Mouse (Mus musculus): ENCODE data around the gene Ino80.

The Ino80 gene

GRCm38 (mm10) chr2:119461028-119461427 is 16.5 kb downstream of the Ino80 start:
- DNase-seq (ENCODE audit: extremely low read depth, insufficient read length, low spot score), result peak; percentile 6

- DNase-seq (ENCODE audit: extremely low read depth, insufficient read length, low spot score), result no peak
These were observed 22.9 kb downstream of the Ino80 start for GRCm38 (mm10) chr2:119454558-119454957.

- peak; percentile 18 for DNase-seq (ENCODE audit: extremely low read depth, insufficient read length, low spot score)
These were observed 40.5 kb downstream of the Ino80 start for GRCm38 (mm10) chr2:119436988-119437387.

- DNase-seq (ENCODE audit: extremely low read depth, insufficient read length, low spot score), result no peak
These were observed 41.0 kb downstream of the Ino80 start for GRCm38 (mm10) chr2:119436467-119436866.

GRCm38 (mm10) chr2:119413819-119414218 is 63.7 kb downstream of the Ino80 start:
- no peak for DNase-seq (ENCODE audit: extremely low read depth, insufficient read length, low spot score)

- no peak for DNase-seq (ENCODE audit: extremely low read depth, insufficient read length, low spot score)
These were observed 65.8 kb downstream of the Ino80 start for GRCm38 (mm10) chr2:119411674-119412073.

GRCm38 (mm10) chr2:119411016-119411415 is 66.5 kb downstream of the Ino80 start:
- DNase-seq (ENCODE audit: extremely low read depth, insufficient read length, low spot score), result no peak

- no peak for DNase-seq (ENCODE audit: extremely low read depth, insufficient read length, low spot score)
These were observed 68.8 kb downstream of the Ino80 start for GRCm38 (mm10) chr2:119408733-119409132.

GRCm38 (mm10) chr2:119408278-119408677 is 69.2 kb downstream of the Ino80 start:
- no peak for DNase-seq (ENCODE audit: extremely low read depth, insufficient read length, low spot score)

- no peak for DNase-seq (ENCODE audit: extremely low read depth, insufficient read length, low spot score)
These were observed 78.2 kb downstream of the Ino80 start for GRCm38 (mm10) chr2:119399313-119399712.

- DNase-seq (ENCODE audit: extremely low read depth, insufficient read length, low spot score), result no peak
These were observed 78.8 kb downstream of the Ino80 start for GRCm38 (mm10) chr2:119398665-119399064.

- no peak for DNase-seq (ENCODE audit: extremely low read depth, insufficient read length, low spot score)
These were observed 79.2 kb downstream of the Ino80 start for GRCm38 (mm10) chr2:119398252-119398651.

- no peak for DNase-seq (ENCODE audit: extremely low read depth, insufficient read length, low spot score)
These were observed 87.5 kb downstream of the Ino80 start for GRCm38 (mm10) chr2:119389992-119390391.

GRCm38 (mm10) chr2:119388266-119388665 is 89.2 kb downstream of the Ino80 start:
- peak; percentile 25 for DNase-seq (ENCODE audit: extremely low read depth, insufficient read length, low spot score)

- DNase-seq (ENCODE audit: extremely low read depth, insufficient read length, low spot score), result no peak
These were observed 98.0 kb downstream of the Ino80 start for GRCm38 (mm10) chr2:119379455-119379854.

GRCm38 (mm10) chr2:119377826-119378225 is 99.7 kb downstream of the Ino80 start:
- no peak for DNase-seq (ENCODE audit: extremely low read depth, insufficient read length, low spot score)

GRCm38 (mm10) chr2:119377286-119377685 is 100.2 kb downstream of the Ino80 start:
- peak; percentile 13 for DNase-seq (ENCODE audit: extremely low read depth, insufficient read length, low spot score)

GRCm38 (mm10) chr2:119370116-119370515 is 107.4 kb downstream of the Ino80 start:
- DNase-seq (ENCODE audit: extremely low read depth, insufficient read length, low spot score), result no peak

GRCm38 (mm10) chr2:119367346-119367745 is 110.1 kb downstream of the Ino80 start:
- no peak for DNase-seq (ENCODE audit: extremely low read depth, insufficient read length, low spot score)

- no peak for DNase-seq (ENCODE audit: extremely low read depth, insufficient read length, low spot score)
These were observed 112.5 kb downstream of the Ino80 start for GRCm38 (mm10) chr2:119364969-119365368.

- no peak for DNase-seq (ENCODE audit: extremely low read depth, insufficient read length, low spot score)
These were observed 117.7 kb downstream of the Ino80 start for GRCm38 (mm10) chr2:119359721-119360291.

- DNase-seq (ENCODE audit: extremely low read depth, insufficient read length, low spot score), result peak; percentile 60
These were observed 119.2 kb downstream of the Ino80 start for GRCm38 (mm10) chr2:119358249-119358648.

- no peak for DNase-seq (ENCODE audit: extremely low read depth, insufficient read length, low spot score)
These were observed 120.7 kb downstream of the Ino80 start for GRCm38 (mm10) chr2:119356805-119357204.

Measured in 3134 (cell line).